Mouse (Mus musculus) Patski (cell line): ENCODE measurements around the gene Dnaaf3. TPM values are rescaled to one million over a fixed set of nuclear protein-coding genes. Genes with fewer than 3 reads are reported as not detected.

Experiments
- ATAC-seq: fragments of 100-300 bp; one replicate; pipeline ENCODE4 v1.8.0; 2021
- CTCF ChIA-PET: fragments of 350-600 bp; sonication (Branson Sonifier 250); formaldehyde crosslinking; loops from one replicate; lab custom pipeline; 2022; ENCODE audit warnings: inconsistent platforms; lab: Charles Lee
- POLR2A ChIA-PET: fragments of 350-600 bp; sonication (Branson Sonifier 250); formaldehyde crosslinking; loops from one replicate; lab custom pipeline; 2022; ENCODE audit warnings: antibody characterized with exemption, inconsistent platforms; lab: Charles Lee
- DNase-seq: peaks from one replicate; pipeline ENCODE4 v3.0.0-alpha.2; 2011; ENCODE audit warnings: low read depth, low spot score
- H3K27me3 ChIP-seq: fragments of 371-371 bp; one replicate; pipeline ENCODE4 v1.5.1; 2021
- CTCF ChIP-seq: fragments of 100-300 bp; IDR thresholded peaks from one replicate; pipeline ENCODE4 v1.5.1; 2021
- in situ Hi-C: fragments of 300-500 bp; cut with MboI; formaldehyde crosslinking; loops from 3 replicates; pipeline ENCODE4 v1.11.1; 2018; ENCODE audit warnings: low pct_unique_long_range_greater_than_20kb, mixed read lengths
- polyA plus RNA-seq: library from polyadenylated mRNA; unstranded; gene quantifications from one replicate; pipeline ENCODE4 v1.2.3, GENCODE M21; 2021

The Dnaaf3 gene
- polyA plus RNA-seq, 1 experiment from 2014 or later, result 1.9 TPM

DNA sequence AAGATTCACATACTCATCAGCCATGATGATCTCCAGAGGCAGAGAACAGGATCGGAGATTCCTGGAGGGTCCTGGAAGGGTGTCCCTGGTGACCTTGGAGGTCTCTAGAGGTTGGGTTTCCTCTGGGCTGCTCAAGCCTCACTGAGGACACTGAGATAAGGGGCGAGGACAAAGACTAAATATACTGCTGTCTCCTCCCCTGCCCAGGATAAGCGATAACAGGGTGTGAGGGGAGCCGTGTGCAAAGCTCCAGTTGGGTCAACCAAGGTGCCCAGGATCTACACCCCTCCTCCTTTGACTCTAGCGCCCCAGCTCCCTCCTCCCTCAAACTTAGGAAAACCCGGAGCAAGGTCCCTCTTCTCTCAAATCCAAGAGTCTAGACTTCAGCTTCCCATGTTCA lies 10.0 kb downstream of the Dnaaf3 start:
- TF ChIP-seq CTCF, result no peak
- ATAC-seq, result no peak
- DNase-seq, result no peak
- in situ Hi-C loops, result no loop called here
- CTCF ChIA-PET, result interaction anchor here (2.3 to 3.4 kb wide), 2 partner anchors 9 to 13 kb away, joined by 20 read pairs; no protein-coding TSS in a partner anchor
- H3K27me3 ChIP-seq, result no peaks in the 10 kb centered on the region
- POLR2A ChIA-PET, result no interaction called here

DNA sequence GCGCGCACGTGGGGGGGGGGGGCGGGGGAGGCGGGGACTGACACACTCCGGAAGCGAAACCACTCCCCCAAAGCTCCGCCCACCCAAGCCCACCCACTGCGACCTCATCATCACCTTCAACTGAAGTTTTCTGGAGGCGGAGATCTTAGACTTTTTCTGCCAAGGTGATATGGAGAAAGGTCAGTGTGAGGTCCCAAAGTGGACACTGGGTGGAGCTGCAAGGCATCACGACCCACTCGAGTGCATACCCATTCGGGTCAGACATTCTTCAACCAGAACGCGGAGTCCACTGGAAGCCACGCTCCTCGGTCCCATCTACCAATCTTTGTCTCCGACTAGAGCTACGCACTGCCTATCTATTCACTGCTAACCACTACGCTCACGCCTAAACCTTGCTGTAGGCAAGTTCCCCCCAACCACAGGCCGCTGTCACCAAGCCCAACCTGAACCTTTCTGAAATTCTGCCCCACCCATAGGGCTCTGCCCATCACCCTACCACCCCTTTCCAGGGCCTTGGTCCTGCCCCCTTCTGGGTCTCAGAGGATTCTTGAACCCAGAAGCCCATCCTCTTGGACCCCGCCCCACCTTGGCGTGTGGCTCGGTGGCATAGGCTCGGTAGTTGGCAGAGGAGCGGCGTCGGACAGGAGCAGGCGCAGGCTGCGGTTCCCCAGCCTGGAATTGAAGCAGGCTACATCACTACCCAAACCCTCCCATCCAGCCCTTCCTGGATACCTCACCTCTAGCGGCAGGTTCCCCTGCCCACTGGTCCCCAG lies 10.8 kb downstream of the Dnaaf3 start:
- TF ChIP-seq CTCF, result no peak
- in situ Hi-C loops, result no loop called here
- ATAC-seq (no peak), DNase-seq (no peak)
- ChIA-PET CTCF (interaction anchor here (3.4 kb wide), 1 partner anchor 9 kb away, joined by 20 read pairs; no protein-coding TSS in a partner anchor), POLR2A (no interaction called here)
- H3K27me3 ChIP-seq, result no peaks in the 10 kb centered on the region

DNA sequence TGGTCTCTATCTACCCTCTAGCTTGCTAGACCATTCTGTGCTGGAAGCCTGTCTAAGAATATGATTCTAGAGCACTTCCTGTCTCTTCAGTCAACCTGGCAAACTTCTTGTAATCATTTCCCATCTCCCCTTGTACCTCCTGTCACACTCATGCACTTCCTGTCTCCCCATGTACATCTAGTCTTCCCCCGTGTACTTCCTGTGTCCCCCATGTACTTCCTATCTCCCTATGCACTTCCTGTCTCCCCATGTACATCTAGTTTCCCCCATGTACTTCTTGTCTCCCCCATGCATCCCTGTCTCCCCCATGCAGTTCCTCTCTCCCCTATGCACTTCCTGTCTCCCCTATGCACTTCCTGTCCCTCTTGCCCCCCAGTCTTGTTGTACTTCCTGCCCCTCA lies 13.8 kb downstream of the Dnaaf3 start:
- no peaks in the 10 kb centered on the region for H3K27me3 ChIP-seq
- POLR2A ChIA-PET, result no interaction called here
- in situ Hi-C loops, result no loop called here
- TF ChIP-seq CTCF, result no peak
- DNase-seq (no peak), ATAC-seq (no peak)
- CTCF ChIA-PET, result no interaction called here

- DNase-seq (no peak), ATAC-seq (no peak)
- CTCF ChIA-PET, result interaction anchor here (1.7 kb wide), 1 partner anchor 7 kb away, joined by 5 read pairs; the partner anchor contains the start of gene Tnni3
- no peaks in the 10 kb centered on the region for H3K27me3 ChIP-seq
- no peak for TF ChIP-seq CTCF
- in situ Hi-C loops, result no loop called here
- POLR2A ChIA-PET, result no interaction called here
Observed at GRCm38 (mm10) chr7:4516332-4517050, 15.8 kb downstream of the Dnaaf3 start, which contains the start of gene Tnnt1. Gene Tnnt1 (minus strand): TSS chr7:4516382.

GRCm38 (mm10) chr7:4515853-4516252 lies 16.4 kb downstream of the Dnaaf3 start:
- ChIA-PET CTCF (interaction anchor here (1.7 kb wide), 1 partner anchor 8 kb away, joined by 5 read pairs; the partner anchor contains the start of gene Tnni3), POLR2A (no interaction called here)
- no peak for TF ChIP-seq CTCF
- H3K27me3 ChIP-seq, result no peaks in the 10 kb centered on the region
- in situ Hi-C loops, result no loop called here
- ATAC-seq, result no peak
- DNase-seq, result no peak

- TF ChIP-seq CTCF, result no peak
- no peak for ATAC-seq
- H3K27me3 ChIP-seq, result no peaks in the 10 kb centered on the region
- in situ Hi-C loops, result no loop called here
- ChIA-PET CTCF (interaction anchor here (0.8 to 1.9 kb wide), 10 partner anchors 9 to 383 kb away, joined by 3 to 20 read pairs (median 3); partner anchors contain the start of genes Ppp1r12c, Ppp6r1 and Tnni3), POLR2A (no interaction called here)
- DNase-seq, result no peak
Observed at GRCm38 (mm10) chr7:4513829-4514712, 18.2 kb downstream of the Dnaaf3 start.

DNA sequence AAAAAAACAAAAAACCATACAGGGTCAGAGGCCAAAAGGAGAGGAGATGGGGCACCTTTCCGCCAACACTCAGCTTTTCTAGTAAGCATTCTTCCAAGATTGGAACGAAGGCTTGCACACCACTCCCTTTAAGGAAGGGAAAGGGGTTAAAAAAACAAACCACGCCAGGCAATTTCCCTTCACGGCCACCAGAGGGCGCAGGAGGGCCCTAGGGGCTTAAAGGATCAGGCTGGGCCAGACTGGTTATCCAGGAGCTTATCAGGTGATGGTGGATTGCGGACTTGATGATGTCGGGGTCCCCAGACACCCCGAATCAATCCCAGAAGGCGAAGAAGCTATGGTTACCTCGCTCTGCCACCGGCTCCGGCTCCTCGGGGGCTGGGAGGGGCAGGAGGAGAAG lies 19.0 kb downstream of the Dnaaf3 start:
- in situ Hi-C loops, result no loop called here
- ATAC-seq, result no peak
- CTCF ChIA-PET, result interaction anchor here (0.8 to 1.9 kb wide), 10 partner anchors 10 to 382 kb away, joined by 3 to 20 read pairs (median 3); partner anchors contain the start of genes Ppp1r12c, Ppp6r1 and Tnni3
- POLR2A ChIA-PET, result no interaction called here
- H3K27me3 ChIP-seq, result no peaks in the 10 kb centered on the region
- no peak for DNase-seq
- TF ChIP-seq CTCF, result peak; percentile 86

GRCm38 (mm10) chr7:4511489-4512224 lies 20.6 kb downstream of the Dnaaf3 start:
- TF ChIP-seq CTCF, result no peak
- POLR2A ChIA-PET, result interaction anchor here (0.6 kb wide), 1 partner anchor 254 kb away, joined by 4 read pairs; no protein-coding TSS in a partner anchor
- DNase-seq, result no peak

More at GRCm38 (mm10) chr7:4511489-4512224, 20.6 kb downstream of the Dnaaf3 start:
- CTCF ChIA-PET, result interaction anchor here (1.0 to 1.9 kb wide), 3 partner anchors 11 to 17 kb away, joined by 3 to 20 read pairs (median 6); partner anchors contain the start of gene Tnni3
- no peak for ATAC-seq
- no peaks in the 10 kb centered on the region for H3K27me3 ChIP-seq
- in situ Hi-C loops, result no loop called here
